Mouse (Mus musculus): Measurements from ENCODE around the gene A230072I06Rik. TPM values are rescaled to one million over a fixed set of nuclear protein-coding genes. Genes with fewer than 3 reads are reported as not detected.

A230072I06Rik gene
- polyA plus RNA-seq (2015; fragmentation: Nextera tagmentation; extraction: Ambion mirVana) = not detected in 2 replicates

DNA sequence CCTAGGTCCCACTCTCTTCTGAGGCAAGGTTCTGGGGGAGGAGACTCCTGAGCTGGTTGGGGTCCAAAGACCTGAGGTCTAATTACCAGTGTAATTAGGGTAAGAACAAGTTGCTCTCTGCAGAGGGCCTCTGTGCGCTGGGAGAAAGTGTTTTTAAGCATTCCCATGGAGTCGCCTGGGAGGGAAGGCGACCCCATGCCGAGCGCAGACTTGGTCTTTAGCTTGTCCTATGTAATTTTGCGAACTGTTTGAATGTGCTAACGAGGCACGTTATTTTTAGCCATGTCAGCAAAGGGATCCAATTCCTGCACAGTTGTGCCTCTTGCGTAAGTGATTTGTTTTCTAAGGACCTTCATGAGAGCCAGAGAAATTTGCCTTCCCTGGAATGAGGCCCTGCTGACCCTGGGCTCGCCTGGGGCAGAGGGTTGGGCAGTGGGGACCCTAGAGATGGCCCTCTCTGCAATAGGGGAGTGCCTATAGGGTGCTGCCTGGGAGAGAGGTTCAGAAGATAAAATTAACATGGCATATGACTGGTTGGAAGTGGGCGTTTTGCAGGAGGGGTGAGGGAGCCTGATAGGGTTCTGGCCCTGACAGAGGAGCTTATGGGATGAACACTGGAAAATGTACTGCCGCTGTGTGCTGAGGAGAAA lies at the start of gene A230072I06Rik:
TSS of gene A230072I06Rik (plus strand) at position 157 of the 650 bp plus-strand sequence.
- Histone ChIP-seq H3K4me2 (no peak within 1 kb of the TSS), H3K4me3 (no peak within 1 kb of the TSS), H3K4me1 (peaks cover 15% of the 10 kb centered on the region), H3K27me3 (peaks cover 2% of the 10 kb centered on the region; the same call in 1 of the 2 replicates), H3K36me3 (no peaks in the 10 kb centered on the region), H3K27ac (no peak within 1 kb of the TSS), H3K9me3 (no peaks in the 10 kb centered on the region), H3K9ac (no peak within 1 kb of the TSS)
- 25% methylated on average over 12 of the region's 12 CpGs for WGBS
- no peak for ATAC-seq (ENCODE audit: insufficient number of reproducible peaks, low FRiP score, low TSS enrichment, low read depth)

DNA sequence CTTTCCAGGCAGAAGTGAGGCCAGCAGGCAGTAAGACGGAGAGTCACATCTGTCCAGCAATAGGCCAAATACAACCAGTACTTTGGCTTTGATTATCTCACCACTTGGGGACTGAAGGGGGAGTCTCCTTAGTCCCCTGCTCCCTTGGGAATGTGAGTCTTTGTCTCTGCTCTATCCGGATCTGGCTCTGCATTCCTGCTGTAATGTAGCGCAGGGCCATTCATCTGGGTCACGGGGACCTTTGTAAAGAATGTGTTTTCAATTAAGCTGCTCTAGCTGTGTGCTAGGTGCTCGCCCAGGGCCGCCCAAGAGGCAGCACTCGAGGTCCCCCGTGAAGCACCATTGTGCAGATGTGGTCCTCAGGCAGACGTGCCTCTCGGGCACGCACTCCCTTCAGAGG lies 44.6 kb upstream of the A230072I06Rik start:
- WGBS = 28% methylated on average over 11 of the region's 11 CpGs

DNA sequence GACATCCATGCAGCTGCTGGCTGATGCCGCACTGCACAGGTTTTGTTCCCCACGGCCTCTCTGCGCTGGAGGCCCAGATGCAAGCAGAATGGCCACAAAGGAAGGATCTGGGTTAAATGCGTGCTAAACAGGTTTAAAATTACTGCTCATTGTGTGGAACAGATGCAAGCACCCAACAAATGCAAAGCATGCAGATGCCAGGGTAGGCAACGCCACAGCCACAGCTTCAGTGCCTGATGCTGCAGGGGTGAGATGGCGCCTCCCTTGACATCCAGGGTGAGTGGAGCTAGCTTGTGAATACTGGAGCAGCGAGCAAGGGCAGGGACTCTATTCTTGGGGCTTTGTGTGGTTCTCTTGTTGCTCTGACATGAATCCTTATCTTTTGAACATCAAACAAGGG lies 39.8 kb upstream of the A230072I06Rik start:
- H3K27ac ChIP-seq = no peak overlapping the region
- no peaks in the 10 kb centered on the region for H3K9me3 ChIP-seq
- no peaks in the 10 kb centered on the region for H3K27me3 ChIP-seq
- WGBS = 78% methylated on average over 7 of the region's 7 CpGs
- H3K36me3 ChIP-seq = no peaks in the 10 kb centered on the region
- H3K4me1 ChIP-seq = peaks cover 6% of the 10 kb centered on the region; the same call in 1 of the 2 replicates
- ATAC-seq (ENCODE audit: insufficient number of reproducible peaks, low FRiP score, low TSS enrichment, low read depth) = no peak
- no peak overlapping the region for H3K4me3 ChIP-seq
- H3K4me2 ChIP-seq = no peak overlapping the region
- no peak overlapping the region for H3K9ac ChIP-seq

More for the DNA sequence above, 44.6 kb upstream of the A230072I06Rik start:
- Histone ChIP-seq H3K36me3 (no peaks in the 10 kb centered on the region), H3K4me1 (peaks cover 6% of the 10 kb centered on the region; the same call in 1 of the 2 replicates), H3K9ac (no peak overlapping the region), H3K27ac (no peak overlapping the region), H3K4me3 (no peak overlapping the region), H3K9me3 (no peaks in the 10 kb centered on the region), H3K4me2 (no peak overlapping the region), H3K27me3 (no peaks in the 10 kb centered on the region)
- ATAC-seq (ENCODE audit: insufficient number of reproducible peaks, low FRiP score, low TSS enrichment, low read depth) = no peak

DNA sequence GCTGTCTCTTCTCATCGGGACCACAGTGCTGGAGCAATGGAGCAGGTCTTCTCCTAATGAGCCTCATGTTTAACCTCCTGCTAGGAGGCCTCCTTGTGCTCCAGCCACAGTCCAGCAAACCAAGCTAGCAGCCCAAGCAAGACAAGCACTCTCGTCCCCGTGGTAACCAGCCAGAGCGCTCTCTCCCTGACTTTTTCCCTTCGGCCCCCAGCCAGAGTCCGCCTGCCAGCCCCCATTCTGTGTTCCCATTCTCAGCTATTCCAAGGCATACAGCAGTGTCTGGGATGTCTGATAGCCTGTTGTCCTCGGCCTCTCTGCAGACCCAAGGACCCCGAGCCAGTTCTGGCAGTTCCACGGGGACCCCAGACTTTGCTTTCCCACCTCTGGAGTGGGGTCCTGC lies 38.5 kb upstream of the A230072I06Rik start:
- Histone ChIP-seq H3K27ac (no peak overlapping the region), H3K4me2 (no peak overlapping the region), H3K4me1 (no peaks in the 10 kb centered on the region), H3K9ac (no peak overlapping the region), H3K36me3 (no peaks in the 10 kb centered on the region), H3K4me3 (no peak overlapping the region), H3K9me3 (no peaks in the 10 kb centered on the region), H3K27me3 (no peaks in the 10 kb centered on the region)
- ATAC-seq (ENCODE audit: insufficient number of reproducible peaks, low FRiP score, low TSS enrichment, low read depth) = no peak
- WGBS = 64% methylated on average over 9 of the region's 9 CpGs

DNA sequence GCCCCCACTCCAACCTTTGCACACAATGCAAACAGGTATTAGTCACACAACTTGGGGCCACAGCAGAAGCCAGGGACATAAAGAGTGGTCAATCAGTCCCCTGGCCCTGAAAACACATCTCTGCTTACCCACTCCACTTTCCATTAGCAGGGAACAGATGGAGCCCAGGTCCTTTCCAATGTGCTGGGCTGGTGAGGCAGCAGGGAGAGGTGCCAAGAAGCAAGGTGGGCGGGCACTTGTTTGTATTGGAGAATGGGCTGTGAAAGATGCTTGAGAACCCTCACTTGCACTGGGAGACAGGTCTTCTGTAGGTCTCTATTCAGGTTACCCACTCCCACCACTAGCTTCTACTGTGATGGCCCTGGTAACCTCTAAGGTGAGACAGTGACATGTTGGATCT lies 34.9 kb upstream of the A230072I06Rik start:
- Histone ChIP-seq H3K9ac (no peak overlapping the region), H3K4me2 (no peak overlapping the region), H3K27ac (no peak overlapping the region), H3K36me3 (no peaks in the 10 kb centered on the region), H3K4me3 (no peak overlapping the region), H3K4me1 (no peaks in the 10 kb centered on the region), H3K9me3 (no peaks in the 10 kb centered on the region), H3K27me3 (no peaks in the 10 kb centered on the region)
- 88% methylated on average over 1 of the region's 1 CpGs for WGBS
- ATAC-seq (ENCODE audit: insufficient number of reproducible peaks, low FRiP score, low TSS enrichment, low read depth) = no peak

DNA sequence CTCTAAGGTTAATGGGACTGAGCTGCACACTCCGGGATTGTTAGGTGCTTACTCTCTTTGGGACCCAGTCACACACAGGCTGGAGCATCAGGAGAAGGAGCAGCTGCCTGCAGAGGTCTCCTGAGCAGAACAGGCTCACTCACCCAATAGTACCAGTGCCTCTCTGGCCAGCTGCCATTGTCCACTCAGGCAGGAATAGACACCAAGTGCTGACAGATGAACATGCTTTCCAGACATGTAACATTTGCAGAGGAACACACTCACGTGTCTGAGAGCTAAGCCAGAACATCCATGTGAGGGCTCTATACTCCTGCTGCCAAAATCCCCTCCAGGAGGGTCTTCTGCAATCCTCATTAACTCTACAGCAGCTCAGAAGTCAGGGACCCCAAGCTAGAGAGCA lies 18.7 kb upstream of the A230072I06Rik start:
- no peaks in the 10 kb centered on the region for H3K9me3 ChIP-seq
- no peak overlapping the region for H3K4me2 ChIP-seq
- H3K4me1 ChIP-seq = no peaks in the 10 kb centered on the region
- no peak overlapping the region for H3K9ac ChIP-seq
- H3K36me3 ChIP-seq = no peaks in the 10 kb centered on the region
- H3K4me3 ChIP-seq = no peak overlapping the region
- WGBS = 77% methylated on average over 2 of the region's 2 CpGs
- H3K27ac ChIP-seq = no peak overlapping the region
- no peak for ATAC-seq (ENCODE audit: insufficient number of reproducible peaks, low FRiP score, low TSS enrichment, low read depth)
- no peaks in the 10 kb centered on the region for H3K27me3 ChIP-seq

DNA sequence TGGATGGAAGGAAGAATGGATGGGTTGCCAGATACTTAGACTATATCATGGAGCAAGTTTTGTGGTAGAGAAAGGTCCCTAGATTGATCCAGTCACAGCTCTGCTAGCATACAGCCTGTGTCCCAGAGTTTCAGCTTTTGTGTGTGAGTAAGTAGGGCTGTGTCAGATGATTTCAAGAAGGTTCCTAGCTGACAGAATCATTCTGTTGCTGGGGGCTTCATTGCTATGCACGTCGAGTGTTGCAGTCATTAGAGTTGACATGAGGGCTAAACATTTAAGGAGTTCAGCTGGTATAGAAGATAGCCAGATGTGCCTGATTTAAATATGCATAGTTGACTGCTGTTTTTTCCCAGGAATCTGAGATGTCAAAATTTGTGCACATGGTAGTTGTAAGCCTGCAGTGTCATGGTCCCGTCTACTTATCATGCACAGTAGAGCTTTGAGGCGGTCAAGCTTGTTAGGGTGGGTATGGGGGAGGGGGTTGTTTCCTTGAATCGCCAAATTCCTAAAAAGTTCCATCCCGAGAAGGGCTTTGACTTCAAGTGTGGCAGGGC lies 18.1 kb upstream of the A230072I06Rik start:
- Histone ChIP-seq H3K4me3 (no peak overlapping the region), H3K9ac (no peak overlapping the region), H3K27ac (no peak overlapping the region), H3K4me2 (no peak overlapping the region), H3K36me3 (no peaks in the 10 kb centered on the region), H3K4me1 (no peaks in the 10 kb centered on the region), H3K27me3 (no peaks in the 10 kb centered on the region), H3K9me3 (no peaks in the 10 kb centered on the region)
- 71% methylated on average over 6 of the region's 6 CpGs for WGBS
- ATAC-seq (ENCODE audit: insufficient number of reproducible peaks, low FRiP score, low TSS enrichment, low read depth) = no peak

DNA sequence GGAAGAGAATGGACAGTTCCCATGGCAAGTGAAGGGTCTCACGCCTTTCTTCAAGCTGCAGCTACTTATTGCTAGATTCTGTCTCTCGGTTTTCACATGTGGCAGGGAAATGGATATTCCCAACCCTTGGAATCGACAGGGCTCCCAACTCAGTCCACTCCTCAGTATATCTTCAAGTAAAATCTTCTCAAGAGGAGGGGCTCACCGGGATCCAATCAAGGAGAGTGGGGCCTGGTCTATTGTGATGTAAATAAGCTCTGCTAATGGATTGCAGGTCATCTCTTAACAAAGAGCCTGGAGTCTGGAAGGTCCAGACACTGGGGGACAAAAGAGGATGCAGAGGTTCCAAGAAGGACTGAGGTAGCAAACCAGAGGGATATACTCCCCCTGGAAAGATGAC lies 17.1 kb upstream of the A230072I06Rik start:
- Histone ChIP-seq H3K9ac (no peak overlapping the region), H3K4me3 (no peak overlapping the region), H3K36me3 (no peaks in the 10 kb centered on the region), H3K9me3 (no peaks in the 10 kb centered on the region), H3K4me2 (no peak overlapping the region), H3K27ac (no peak overlapping the region), H3K4me1 (no peaks in the 10 kb centered on the region), H3K27me3 (no peaks in the 10 kb centered on the region)
- ATAC-seq (ENCODE audit: insufficient number of reproducible peaks, low FRiP score, low TSS enrichment, low read depth) = no peak
- WGBS = 64% methylated on average over 4 of the region's 4 CpGs

DNA sequence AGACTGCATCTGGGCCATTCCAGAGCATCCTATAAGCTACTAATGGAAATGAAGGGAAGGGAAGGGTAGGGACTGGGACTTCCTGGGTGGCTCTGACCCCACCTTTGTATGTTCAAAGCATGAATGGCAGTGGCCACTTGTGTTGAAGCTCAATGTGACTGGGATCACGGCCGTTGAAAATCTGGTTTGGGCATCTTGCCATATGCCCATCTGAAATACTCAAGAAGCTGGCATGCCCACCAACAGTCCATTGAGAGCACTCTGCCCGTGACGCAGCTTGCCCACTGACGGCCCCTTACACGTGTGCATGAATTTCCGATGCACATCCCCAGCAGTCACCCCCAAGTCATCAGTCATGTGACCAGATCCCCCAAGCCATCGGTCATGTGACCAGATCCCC lies 13.6 kb upstream of the A230072I06Rik start:
- peaks cover 6% of the 10 kb centered on the region; the same call in 1 of the 2 replicates for H3K27me3 ChIP-seq
- no peaks in the 10 kb centered on the region for H3K36me3 ChIP-seq
- H3K9me3 ChIP-seq = no peaks in the 10 kb centered on the region
- no peak overlapping the region for H3K4me2 ChIP-seq
- 93% methylated on average over 8 of the region's 8 CpGs for WGBS
- no peak overlapping the region for H3K9ac ChIP-seq
- H3K4me3 ChIP-seq = no peak overlapping the region
- H3K27ac ChIP-seq = no peak overlapping the region
- no peaks in the 10 kb centered on the region for H3K4me1 ChIP-seq
- ATAC-seq (ENCODE audit: insufficient number of reproducible peaks, low FRiP score, low TSS enrichment, low read depth) = no peak

DNA sequence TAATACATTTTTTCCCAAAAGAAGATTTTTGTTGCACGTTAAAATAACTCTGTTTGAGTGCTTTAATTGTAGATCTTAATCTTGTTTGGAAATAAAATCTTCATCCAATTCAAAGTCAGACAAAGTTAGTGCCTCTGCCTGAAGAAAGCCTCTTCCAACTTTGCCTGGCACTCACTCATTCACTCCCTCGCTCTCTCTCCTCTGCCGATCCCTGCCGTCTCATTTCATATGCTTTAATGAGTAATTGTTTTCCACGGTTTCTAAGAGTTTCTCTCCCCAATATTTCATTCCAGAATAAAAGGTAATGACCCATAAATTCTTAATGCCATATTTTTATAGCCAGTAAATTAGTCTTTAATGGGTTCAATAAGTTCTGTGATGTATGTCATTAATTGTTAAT lies 10.8 kb upstream of the A230072I06Rik start:
- Histone ChIP-seq H3K4me2 (no peak overlapping the region), H3K9me3 (no peaks in the 10 kb centered on the region), H3K36me3 (no peaks in the 10 kb centered on the region), H3K4me3 (no peak overlapping the region), H3K4me1 (no peaks in the 10 kb centered on the region), H3K27me3 (peaks cover 6% of the 10 kb centered on the region; the same call in 1 of the 2 replicates), H3K27ac (no peak overlapping the region), H3K9ac (no peak overlapping the region)
- WGBS = 36% methylated on average over 5 of the region's 5 CpGs
- ATAC-seq (ENCODE audit: insufficient number of reproducible peaks, low FRiP score, low TSS enrichment, low read depth) = no peak

DNA sequence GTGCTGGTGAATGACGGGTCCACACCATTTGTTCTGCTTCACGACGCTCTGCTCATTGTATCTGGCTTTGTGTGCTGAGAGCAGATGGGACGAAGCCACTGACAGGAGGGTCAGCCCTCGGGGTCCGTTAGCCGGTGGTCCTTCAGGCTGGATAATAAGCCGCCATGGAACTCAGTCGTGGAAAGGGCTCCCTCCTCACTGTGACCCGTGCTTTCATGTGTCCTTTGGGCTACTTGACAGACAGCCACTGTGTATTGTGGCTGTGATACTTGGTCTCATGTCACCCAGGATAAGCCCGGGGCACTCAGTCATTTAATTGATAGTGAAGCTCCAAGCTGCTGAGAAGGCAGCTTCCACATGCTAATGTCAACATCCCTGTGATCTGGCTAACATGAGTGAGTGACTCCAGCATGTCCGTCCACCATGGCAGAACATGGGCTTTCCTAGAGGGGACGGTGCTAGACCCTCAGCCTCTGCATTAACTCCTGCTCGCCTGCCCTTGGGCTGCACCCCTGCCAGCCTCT lies 10.3 kb upstream of the A230072I06Rik start:
- Histone ChIP-seq H3K27ac (no peak overlapping the region), H3K27me3 (peaks cover 6% of the 10 kb centered on the region; the same call in 1 of the 2 replicates), H3K36me3 (no peaks in the 10 kb centered on the region), H3K9ac (no peak overlapping the region), H3K4me2 (no peak overlapping the region), H3K4me1 (no peaks in the 10 kb centered on the region), H3K4me3 (no peak overlapping the region), H3K9me3 (no peaks in the 10 kb centered on the region)
- no peak for ATAC-seq (ENCODE audit: insufficient number of reproducible peaks, low FRiP score, low TSS enrichment, low read depth)
- WGBS = 53% methylated on average over 14 of the region's 14 CpGs

DNA sequence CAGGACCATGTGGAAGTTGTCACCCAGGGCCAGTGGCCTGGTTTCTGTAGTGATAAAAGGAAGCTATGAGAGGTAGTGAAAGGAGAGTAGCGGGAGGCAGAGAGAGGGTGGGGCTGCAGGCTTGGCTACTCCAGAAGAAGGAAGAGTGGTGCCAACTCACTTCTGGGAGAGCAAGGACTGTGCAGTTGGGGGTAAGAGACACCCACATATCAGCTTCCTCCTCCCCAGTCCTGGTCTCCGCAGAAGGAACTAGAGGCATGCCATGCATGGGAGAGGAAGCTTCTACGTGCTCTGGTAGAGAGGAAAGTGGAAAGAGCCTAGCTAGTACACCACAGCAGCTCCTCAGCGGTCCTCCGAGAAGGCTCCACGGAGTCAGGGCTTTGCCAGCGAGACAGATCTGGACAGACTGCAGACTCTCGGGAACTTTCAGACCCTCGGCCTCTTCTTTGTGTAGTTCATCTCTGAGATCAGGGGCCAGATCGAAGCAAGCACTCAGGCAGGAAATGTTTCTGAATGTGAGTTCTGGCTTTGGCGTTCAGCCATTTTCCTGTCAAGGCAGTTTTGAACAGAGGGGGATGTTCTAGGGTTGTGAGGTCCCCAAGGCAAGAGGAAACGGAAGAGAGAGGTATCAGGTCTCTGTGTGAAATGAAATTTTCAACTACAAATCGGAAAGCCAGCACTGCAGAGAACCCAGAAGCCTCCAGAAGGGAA lies 1.0 kb downstream of the A230072I06Rik start:
- H3K4me3 ChIP-seq = no peak overlapping the region
- 64% methylated on average over 13 of the region's 13 CpGs for WGBS
- no peaks in the 10 kb centered on the region for H3K9me3 ChIP-seq
- H3K36me3 ChIP-seq = no peaks in the 10 kb centered on the region
- no peak overlapping the region for H3K4me2 ChIP-seq
- peaks cover 2% of the 10 kb centered on the region; the same call in 1 of the 2 replicates for H3K27me3 ChIP-seq
- H3K27ac ChIP-seq = no peak overlapping the region
- ATAC-seq (ENCODE audit: insufficient number of reproducible peaks, low FRiP score, low TSS enrichment, low read depth) = no peak
- H3K4me1 ChIP-seq = peaks cover 15% of the 10 kb centered on the region
- H3K9ac ChIP-seq = no peak overlapping the region

Measured in limb, embryonic 15.5 days (tissue).